In genomic region chr8:94966578-94966977, GRCm38 (mm10) we compare ENCODE assay signal across 9 mouse cellular contexts. TPM values are rescaled to one million over a fixed set of nuclear protein-coding genes. Genes with fewer than 3 reads are reported as not detected.
A peak's percentile ranks its signal among the peaks of the same experiment; 100 is the strongest.
DNase-seq lines count a peak whose midpoint lies in the region; ATAC-seq and TF ChIP-seq lines count a peak whose summit lies in the region.
"Had no signal": no experiment of that assay in that cellular context is flagged by ENCODE, and none has a peak within 500 bp of the region (broad histone marks: within the 10 kb centered on the region; RNA-seq: fewer than 3 reads in every experiment).

No protein-coding gene starts in this region.

- no peak overlapping the region for H3K4me2 ChIP-seq in neural tube, embryonic 15.5 days
- H3K4me2 ChIP-seq in lung, embryonic 15.5 days: no peak overlapping the region
- H3K4me2 ChIP-seq in stomach, postnatal 0 days (replicated peaks; ENCODE audit: low read depth): no peak overlapping the region
- H3K4me2 ChIP-seq: heart, embryonic 13.5 days had no signal

- no peak for ATAC-seq in neural tube, embryonic 15.5 days (ENCODE audit: low FRiP score)
- no peak for ATAC-seq in lung, embryonic 15.5 days (ENCODE audit: borderline replicate concordance, extremely low read depth, low FRiP score, low TSS enrichment)
- ATAC-seq in stomach, postnatal 0 days (ENCODE audit: low FRiP score, low TSS enrichment): peak; percentile 63; the same call in 1 of the 2 replicates

- no peaks in the 10 kb centered on the region for H3K4me1 ChIP-seq in neural tube, embryonic 15.5 days
- peaks cover 18% of the 10 kb centered on the region for H3K4me1 ChIP-seq in lung, embryonic 15.5 days
- no peaks in the 10 kb centered on the region for H3K4me1 ChIP-seq in stomach, postnatal 0 days (replicated peaks; ENCODE audit: control insufficient read depth, insufficient read depth)

- DNase-seq in cerebellum, postnatal 10 days: peak; percentile 73 to 80
- DNase-seq in cerebellum, postnatal 4 days (ENCODE audit: low spot score in 2 of 2): no peak
- peak; percentile 49 for DNase-seq in neural tube, embryonic 10.5 days (ENCODE audit: extremely low spot score, low spot score)
- peak; percentile 76 for DNase-seq in induced T-regulatory cell, adult 2 months (ENCODE audit: low read depth)
- DNase-seq in stomach, postnatal 0 days (ENCODE audit: low spot score): peak; percentile 68
- no peak for DNase-seq in ovary, postnatal 14 days (ENCODE audit: low spot score)

- 23% methylated on average over 7 of the region's 7 CpGs for WGBS in neural tube, embryonic 15.5 days
- WGBS in lung, embryonic 15.5 days: 24% methylated on average over 7 of the region's 7 CpGs
- 18% methylated on average over 7 of the region's 7 CpGs for WGBS in stomach, postnatal 0 days

- H3K27me3 ChIP-seq in neural tube, embryonic 15.5 days (replicated peaks): no peaks in the 10 kb centered on the region
- no peaks in the 10 kb centered on the region for H3K27me3 ChIP-seq in lung, embryonic 15.5 days
- no peaks in the 10 kb centered on the region for H3K27me3 ChIP-seq in stomach, postnatal 0 days (ENCODE audit: control insufficient read depth, insufficient read depth, low read length)
- H3K27me3 ChIP-seq: heart, embryonic 13.5 days had no signal

- no peaks in the 10 kb centered on the region for H3K36me3 ChIP-seq in neural tube, embryonic 15.5 days
- H3K36me3 ChIP-seq in lung, embryonic 15.5 days: no peaks in the 10 kb centered on the region
- H3K36me3 ChIP-seq in stomach, postnatal 0 days (ENCODE audit: control insufficient read depth, insufficient read depth, low read length): no peaks in the 10 kb centered on the region
- H3K36me3 ChIP-seq: heart, embryonic 13.5 days had no signal

- H3K9me3 ChIP-seq in neural tube, embryonic 15.5 days (replicated peaks): no peaks in the 10 kb centered on the region
- no peaks in the 10 kb centered on the region for H3K9me3 ChIP-seq in lung, embryonic 15.5 days
- H3K9me3 ChIP-seq in stomach, postnatal 0 days (ENCODE audit: control insufficient read depth, low read length): no peaks in the 10 kb centered on the region
- H3K9me3 ChIP-seq: heart, embryonic 13.5 days had no signal

- no peak overlapping the region for H3K4me3 ChIP-seq in neural tube, embryonic 15.5 days (replicated peaks)
- H3K4me3 ChIP-seq in lung, embryonic 15.5 days: no peak overlapping the region
- no peak overlapping the region for H3K4me3 ChIP-seq in stomach, postnatal 0 days (ENCODE audit: low read depth, low read length)
- H3K4me3 ChIP-seq: heart, embryonic 13.5 days had no signal

- no peak overlapping the region for H3K9ac ChIP-seq in neural tube, embryonic 15.5 days (replicated peaks)
- no peak overlapping the region for H3K9ac ChIP-seq in lung, embryonic 15.5 days
- no peak overlapping the region for H3K9ac ChIP-seq in stomach, postnatal 0 days (ENCODE audit: low read length)
- H3K9ac ChIP-seq: heart, embryonic 13.5 days had no signal

- peak; percentile 82 for TF ChIP-seq CTCF in stomach, postnatal 0 days (IDR thresholded peaks at IDR 0.05; ENCODE audit: low read depth)

- H3K27ac ChIP-seq in neural tube, embryonic 15.5 days (replicated peaks): no peak overlapping the region
- peak overlapping the region; percentile 36 for H3K27ac ChIP-seq in lung, embryonic 15.5 days
- peak overlapping the region; percentile 79 for H3K27ac ChIP-seq in stomach, postnatal 0 days (replicated peaks)
- H3K27ac ChIP-seq: heart, embryonic 13.5 days had no signal

- TF ChIP-seq EP300 in stomach, postnatal 0 days (optimal IDR thresholded peaks at IDR 0.05): no peak

RNA-seq across cellular contexts. Expression of gene Adgrg1, which starts 8.0 kb away (rescaled TPM):
- polyA plus RNA-seq in neural tube, embryonic 15.5 days (2015; fragmentation: Nextera tagmentation; extraction: Ambion mirVana): 80.9 and 96.9 TPM in 2 replicates
- 35.4 and 35.6 TPM in 2 replicates for polyA plus RNA-seq in lung, embryonic 15.5 days (2015; fragmentation: Nextera tagmentation; extraction: Ambion mirVana)
- 42.4 and 50.9 TPM in 2 replicates for polyA plus RNA-seq in stomach, postnatal 0 days (2015; fragmentation: Nextera tagmentation; extraction: Ambion mirVana)

RNA-seq across cellular contexts. Expression of gene Adgrg5, which starts 43.1 kb away (rescaled TPM):
- polyA plus RNA-seq in neural tube, embryonic 15.5 days (2015; fragmentation: Nextera tagmentation; extraction: Ambion mirVana): 0.28 and 1.3 TPM in 2 replicates
- 0.29 and 0.36 TPM in 2 replicates for polyA plus RNA-seq in lung, embryonic 15.5 days (2015; fragmentation: Nextera tagmentation; extraction: Ambion mirVana)
- 0.15 and 0.27 TPM in 2 replicates for polyA plus RNA-seq in stomach, postnatal 0 days (2015; fragmentation: Nextera tagmentation; extraction: Ambion mirVana)

RNA-seq across cellular contexts. Expression of gene Ccdc102a, which starts 48.7 kb away (rescaled TPM):
- 6.2 and 13.2 TPM in 2 replicates for polyA plus RNA-seq in neural tube, embryonic 15.5 days (2015; fragmentation: Nextera tagmentation; extraction: Ambion mirVana)
- 28.7 and 29.3 TPM in 2 replicates for polyA plus RNA-seq in lung, embryonic 15.5 days (2015; fragmentation: Nextera tagmentation; extraction: Ambion mirVana)
- polyA plus RNA-seq in stomach, postnatal 0 days (2015; fragmentation: Nextera tagmentation; extraction: Ambion mirVana): 12.0 and 12.7 TPM in 2 replicates

RNA-seq across cellular contexts. Expression of gene Adgrg3, which starts 50.9 kb away (rescaled TPM):
- 0.95 and 4.7 TPM in 2 replicates for polyA plus RNA-seq in neural tube, embryonic 15.5 days (2015; fragmentation: Nextera tagmentation; extraction: Ambion mirVana)
- 4.3 and 5.2 TPM in 2 replicates for polyA plus RNA-seq in lung, embryonic 15.5 days (2015; fragmentation: Nextera tagmentation; extraction: Ambion mirVana)
- 0.61 and 0.92 TPM in 2 replicates for polyA plus RNA-seq in stomach, postnatal 0 days (2015; fragmentation: Nextera tagmentation; extraction: Ambion mirVana)

Comparison
In these comparisons a context has a peak if more than half of its experiments do, and no peak if none do; other contexts are left out.
1. DNase-seq: peak in cerebellum, postnatal 10 days (2 of 2), neural tube, embryonic 10.5 days (single experiment), induced T-regulatory cell, adult 2 months (single experiment) and stomach, postnatal 0 days (single experiment); none in cerebellum, postnatal 4 days (0 of 2) and ovary, postnatal 14 days (single experiment).